Mouse (Mus musculus): ENCODE measurements around the gene Wfs1.
A peak's percentile ranks its signal among the peaks of the same experiment; 100 is the strongest.
"Not testable (repeated sequence)": the region's sequence is repeated elsewhere in the genome, so short reads cannot be mapped to it uniquely, and the experiment has no call there.

Gene Wfs1

DNA sequence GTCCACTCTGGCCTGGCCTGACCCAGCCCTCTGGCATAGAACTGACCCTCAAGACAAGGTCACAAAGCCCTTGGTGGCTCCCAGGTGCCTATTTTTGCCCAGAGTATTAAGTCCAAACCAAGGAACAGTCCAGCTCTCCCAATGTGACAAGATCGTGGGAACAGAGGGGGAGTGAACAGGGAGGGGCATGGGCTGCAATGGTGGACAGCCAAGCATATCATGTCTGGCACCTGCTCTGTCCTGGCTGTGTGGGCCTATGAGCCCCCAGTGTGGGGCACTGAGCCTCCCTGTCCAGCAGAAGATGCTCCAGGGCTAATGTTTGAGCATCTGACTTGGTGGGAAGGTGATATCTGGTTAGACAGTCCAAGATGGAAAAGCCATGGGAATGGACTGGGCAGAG lies 2.4 kb downstream of the Wfs1 start:
- no peak for DNase-seq (ENCODE audit: low spot score)

DNA sequence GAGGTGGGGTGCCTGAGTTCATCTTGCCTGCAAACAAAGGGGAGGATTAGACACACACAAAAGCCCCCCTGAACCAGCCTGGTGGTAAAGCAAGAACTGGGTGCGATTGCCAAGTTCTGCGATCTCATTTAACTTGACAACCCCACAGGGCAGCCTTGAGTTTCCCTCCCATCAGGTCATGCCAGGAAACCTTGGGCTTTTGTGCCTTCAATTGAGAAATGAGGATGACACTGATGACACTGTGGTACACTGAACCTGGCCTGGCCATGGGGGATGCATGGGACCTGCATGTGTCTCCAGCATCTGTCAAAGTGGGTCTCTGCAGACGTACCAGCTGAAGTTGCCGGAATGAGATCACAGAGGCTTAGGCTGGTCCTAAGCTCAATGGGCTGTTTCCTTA lies 6.7 kb downstream of the Wfs1 start:
- DNase-seq (ENCODE audit: low spot score) = no peak

DNA sequence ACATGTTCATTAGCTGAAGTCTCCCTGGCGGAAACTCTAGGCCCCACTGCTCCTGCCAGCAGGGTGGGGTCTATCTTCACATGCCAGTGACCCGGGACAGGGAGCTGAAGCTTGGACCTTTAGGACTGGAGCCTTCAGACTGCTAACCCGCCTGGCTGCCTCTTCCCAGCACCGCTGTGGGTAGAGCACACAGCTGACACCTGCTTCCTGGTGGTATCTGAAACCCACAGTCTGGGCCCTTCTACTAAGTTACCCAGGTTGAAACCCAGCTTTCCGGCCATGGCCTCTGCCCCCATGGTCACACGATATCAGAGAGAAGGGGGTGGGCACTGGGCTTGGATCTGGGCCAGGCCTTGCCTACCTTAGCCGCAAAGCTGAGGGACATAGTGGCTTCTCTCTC lies 9.4 kb downstream of the Wfs1 start:
- no peak for DNase-seq (ENCODE audit: low spot score)

DNA sequence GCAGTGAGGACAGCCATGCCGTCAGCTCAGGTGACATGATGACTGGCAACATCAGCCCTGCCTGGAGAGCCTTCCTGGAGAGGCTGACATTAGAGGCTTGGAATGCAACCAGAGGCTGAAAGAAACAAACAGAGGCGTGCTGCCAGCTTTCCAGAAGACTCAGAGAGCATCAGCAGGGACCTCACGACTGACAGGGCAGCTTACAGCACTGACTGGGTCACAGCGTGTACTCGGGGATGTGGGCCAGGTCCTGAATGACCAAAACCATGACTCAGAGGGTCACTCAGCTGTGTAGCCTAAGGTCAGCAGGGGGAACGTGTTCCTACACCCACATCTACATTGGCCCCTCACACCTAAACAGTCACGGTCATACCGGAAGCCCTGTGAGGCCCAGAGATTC lies 10.0 kb downstream of the Wfs1 start:
- DNase-seq (ENCODE audit: low spot score) = no peak

DNA sequence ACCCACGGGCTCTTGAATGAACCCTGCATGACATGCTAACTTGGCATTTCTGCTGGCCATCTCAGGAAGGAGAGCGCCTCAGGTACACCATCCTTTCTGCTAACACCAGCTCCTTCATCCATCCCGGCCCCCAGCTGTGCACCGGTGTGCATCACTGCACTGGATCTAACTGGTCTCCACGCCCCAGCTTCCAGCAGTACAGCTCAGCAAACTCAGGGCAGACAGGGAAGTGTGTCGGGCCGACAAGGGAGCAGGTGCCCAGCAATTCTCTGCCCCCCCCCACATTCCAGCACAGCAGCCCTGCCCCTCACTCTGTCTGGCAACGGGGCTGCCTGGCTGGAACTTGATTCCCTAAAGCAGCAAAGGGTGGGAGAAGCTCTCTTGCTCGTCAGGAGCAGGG lies 11.2 kb downstream of the Wfs1 start:
- no peak for DNase-seq (ENCODE audit: low spot score)

DNA sequence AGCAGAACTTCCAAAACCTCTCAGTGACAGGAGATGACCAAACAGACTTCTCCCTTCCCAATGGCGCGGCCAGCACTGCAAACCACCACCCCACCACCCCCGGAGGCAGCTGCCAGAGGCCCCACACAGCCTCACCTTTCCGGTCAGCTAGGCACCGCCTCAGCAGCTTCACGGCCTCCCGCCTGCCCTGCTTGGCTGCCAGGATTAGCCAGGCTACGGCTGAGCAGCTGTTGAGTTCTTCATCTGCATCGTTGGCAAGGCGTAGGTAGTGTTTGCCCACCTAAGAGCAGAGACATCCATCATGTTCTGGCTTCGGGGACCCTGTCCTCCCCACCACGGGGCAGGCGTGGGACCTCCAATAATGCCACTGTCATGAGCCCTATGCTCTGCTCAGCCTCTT lies 13.7 kb downstream of the Wfs1 start:
- DNase-seq (ENCODE audit: low spot score) = no peak

DNA sequence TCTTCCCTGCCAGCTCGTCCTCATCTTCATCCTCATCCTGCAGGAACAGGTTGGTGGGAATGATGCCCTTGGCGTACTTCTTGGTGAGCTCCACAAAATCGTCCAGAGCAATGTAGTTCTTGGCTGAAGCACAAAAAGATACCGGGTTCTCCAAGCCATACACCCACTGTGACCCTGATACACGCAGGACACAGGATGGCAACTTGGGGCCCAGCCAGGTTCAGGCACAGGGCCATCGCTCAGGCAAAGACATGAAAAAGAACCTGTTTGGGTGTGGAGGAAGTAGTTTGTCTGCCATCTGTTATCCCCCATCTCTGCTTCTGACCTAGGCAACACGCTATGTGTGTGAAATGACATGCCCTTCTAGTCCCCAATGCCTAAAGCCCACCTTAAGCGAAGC lies 17.4 kb downstream of the Wfs1 start:
- no peak for DNase-seq (ENCODE audit: low spot score)

DNA sequence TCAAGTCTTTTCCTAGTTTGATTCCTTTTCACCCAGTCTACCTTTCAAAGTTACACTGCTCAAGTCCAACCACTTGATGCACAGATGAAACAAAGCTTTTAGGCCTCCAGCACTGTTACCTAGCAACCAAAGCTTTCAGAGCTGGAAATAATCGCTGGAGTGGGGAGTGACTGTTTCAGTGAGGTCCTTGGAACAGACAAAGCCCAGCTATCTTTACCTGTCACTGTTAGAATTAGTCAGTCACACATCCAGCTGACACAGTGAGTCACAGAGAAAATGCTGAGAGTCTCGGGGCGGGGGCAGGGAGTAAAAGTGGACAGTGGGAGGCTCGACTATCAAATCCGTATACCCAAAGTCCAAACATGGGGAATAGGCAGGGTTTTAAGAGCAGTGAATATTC lies 28.5 kb downstream of the Wfs1 start:
- no peak for DNase-seq (ENCODE audit: low spot score)

DNA sequence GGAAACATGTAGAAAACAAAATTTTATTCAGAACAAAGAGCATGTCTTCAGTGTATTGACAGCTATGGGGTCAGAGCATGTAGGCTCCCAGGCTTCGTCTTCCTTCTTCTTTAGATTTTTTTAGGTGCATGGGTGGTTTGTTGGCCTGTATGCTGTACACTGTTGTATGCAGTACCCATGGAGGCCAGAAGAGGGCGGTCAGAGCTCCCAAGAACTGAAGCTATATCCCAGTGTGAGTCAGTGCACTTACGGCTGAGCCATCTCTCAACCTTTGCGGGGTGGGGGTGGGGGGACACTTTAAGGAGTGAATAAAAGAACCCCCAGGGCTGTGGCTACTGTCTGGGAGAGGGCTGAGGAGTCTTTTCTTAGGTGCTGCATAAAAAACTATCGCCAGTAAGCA lies 30.2 kb downstream of the Wfs1 start:
- peak; percentile 58 for DNase-seq (ENCODE audit: low spot score)

DNA sequence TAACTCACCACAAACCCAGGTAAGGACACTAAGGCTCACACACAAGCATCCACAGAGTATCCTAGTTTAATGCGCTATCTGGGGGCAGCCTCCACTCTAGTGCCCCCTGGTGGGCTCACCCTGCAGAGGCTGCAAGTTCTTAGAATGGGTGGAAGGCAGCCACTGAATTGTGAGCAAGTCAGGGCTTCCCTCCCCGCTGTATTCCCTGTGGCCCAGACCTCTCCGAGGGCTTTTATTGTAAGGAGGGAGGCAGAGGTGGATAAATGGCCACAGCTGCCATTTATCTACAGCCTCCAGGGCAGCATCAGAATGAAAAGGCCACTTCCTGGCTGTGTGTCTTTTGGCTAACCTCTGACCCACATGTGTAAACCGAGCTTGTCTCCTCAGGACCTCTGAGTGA lies 33.6 kb downstream of the Wfs1 start:
- DNase-seq (ENCODE audit: low spot score) = no peak

DNA sequence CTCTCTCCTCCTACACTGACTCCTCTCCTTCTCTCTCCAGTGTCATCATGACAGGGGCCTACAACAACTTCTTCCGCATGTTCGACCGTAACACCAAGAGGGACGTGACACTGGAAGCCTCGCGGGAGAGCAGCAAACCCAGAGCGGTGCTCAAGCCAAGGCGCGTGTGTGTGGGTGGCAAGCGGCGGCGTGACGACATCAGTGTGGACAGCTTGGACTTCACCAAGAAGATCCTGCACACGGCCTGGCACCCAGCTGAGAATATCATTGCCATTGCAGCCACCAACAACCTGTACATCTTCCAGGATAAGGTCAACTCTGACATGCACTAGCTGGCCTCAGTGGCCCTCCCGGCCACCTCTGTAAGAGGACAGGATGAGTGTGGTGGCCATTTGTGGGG lies 36.7 kb downstream of the Wfs1 start:
- DNase-seq (ENCODE audit: low spot score) = no peak

DNA sequence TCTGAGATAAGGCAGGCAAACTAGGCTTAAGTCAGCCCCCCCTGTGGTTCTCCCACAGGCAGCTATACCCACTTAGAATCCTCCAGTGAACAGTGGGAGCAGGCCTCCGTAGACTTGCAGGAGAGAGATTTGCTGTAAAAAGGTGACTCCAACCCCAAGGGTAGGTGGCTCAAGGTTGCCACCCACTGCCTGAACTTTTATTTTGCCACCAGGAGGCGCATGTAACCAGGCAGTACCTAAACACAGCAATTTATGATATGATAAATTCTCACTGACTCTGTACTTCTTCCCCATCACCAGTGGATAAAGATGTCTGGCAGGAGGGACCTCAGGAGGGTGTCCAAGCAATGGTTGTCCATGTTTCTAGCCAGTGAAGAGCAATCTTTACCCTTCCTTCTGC lies 38.1 kb downstream of the Wfs1 start:
- DNase-seq (ENCODE audit: low spot score) = no peak

DNA sequence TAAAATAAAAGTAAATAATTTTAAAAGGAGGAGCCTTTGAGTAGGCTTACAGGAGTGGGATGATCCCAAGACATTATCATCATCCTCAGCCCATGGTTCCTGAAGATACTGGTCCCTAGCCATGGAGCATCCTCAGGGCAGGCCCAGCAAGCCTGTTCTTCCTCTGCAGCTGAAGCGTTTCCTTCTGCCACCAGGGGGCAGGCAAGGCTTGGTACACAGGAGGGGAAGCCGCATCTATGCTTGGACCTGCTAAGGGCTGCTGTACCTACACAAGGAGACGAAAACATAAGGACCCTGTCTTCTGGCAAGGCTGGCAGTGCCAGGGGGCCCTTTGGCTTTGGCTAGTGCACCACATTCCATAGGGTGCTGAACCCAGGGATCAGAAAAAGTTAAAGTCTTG lies 40.2 kb downstream of the Wfs1 start:
- DNase-seq (ENCODE audit: low spot score) = peak; percentile 78

DNA sequence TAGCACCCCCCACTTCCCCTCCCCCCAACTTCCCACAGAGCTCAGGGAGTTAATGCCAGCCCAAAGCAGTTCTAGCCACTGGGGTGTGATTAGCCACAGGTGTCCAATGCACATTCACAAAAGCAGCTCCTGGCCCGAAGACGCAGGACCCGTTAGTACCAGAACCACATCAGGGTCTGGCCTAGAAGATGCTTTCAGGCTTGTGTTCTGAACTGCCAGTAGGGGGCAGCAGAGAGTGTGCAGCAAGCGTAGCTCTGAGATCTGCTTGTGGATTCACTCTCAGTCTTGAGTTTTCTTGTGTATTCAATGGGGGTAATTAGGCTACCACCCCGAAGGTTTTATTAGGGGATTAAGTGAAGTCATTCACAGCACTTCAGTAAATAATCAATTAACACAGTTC lies 42.6 kb downstream of the Wfs1 start:
- DNase-seq (ENCODE audit: low spot score) = peak; percentile 64

DNA sequence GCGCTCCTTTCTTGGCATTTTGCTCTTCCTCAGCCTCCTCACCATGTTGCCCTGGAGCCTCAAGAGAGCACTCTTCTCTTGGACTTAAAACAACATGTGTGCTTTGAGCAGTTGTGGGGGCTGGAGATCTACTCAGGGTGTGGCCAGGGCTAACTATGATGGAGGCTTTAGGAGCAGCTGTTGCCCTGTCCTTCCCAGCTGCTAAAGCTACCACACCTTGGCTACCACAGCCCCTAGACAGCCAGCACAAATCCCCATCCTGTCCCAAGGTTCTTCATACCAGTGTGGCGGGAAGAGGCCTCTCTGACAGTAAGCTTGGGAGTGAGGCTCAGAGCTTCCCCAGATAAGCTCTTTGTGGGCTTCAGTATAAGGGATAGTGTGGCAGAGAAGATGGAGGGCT lies 43.3 kb downstream of the Wfs1 start:
- DNase-seq (ENCODE audit: low spot score) = no peak

DNA sequence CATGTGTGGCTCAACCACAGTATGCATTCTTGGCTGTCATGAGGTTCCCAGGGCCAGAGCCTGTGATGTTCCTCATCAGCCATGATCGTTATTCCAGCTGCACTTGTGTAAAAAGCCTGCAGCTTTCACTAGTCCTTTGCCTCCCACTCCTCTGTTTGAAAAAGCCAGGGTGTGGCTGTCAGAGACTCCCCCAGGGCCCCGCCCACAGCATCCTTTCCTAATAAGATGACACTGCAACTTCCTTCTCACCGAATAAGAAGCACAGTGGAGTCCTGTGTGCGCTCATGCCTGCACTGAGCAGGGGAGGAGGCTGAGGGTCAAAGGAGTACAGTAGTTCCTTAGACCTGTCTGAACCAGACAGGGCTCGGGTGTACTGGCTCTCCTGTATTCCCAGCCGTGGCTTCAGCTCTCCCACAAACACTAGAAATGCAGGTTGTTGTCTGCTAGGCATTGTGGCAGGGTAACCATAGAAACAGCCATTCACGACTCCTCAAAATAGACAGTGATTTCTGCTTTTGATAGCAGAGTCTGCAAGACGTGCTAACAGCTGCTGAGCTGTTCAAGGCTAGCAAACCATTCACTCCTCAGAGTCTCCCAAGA lies 43.8 kb downstream of the Wfs1 start:
- DNase-seq (ENCODE audit: low spot score) = no peak

DNA sequence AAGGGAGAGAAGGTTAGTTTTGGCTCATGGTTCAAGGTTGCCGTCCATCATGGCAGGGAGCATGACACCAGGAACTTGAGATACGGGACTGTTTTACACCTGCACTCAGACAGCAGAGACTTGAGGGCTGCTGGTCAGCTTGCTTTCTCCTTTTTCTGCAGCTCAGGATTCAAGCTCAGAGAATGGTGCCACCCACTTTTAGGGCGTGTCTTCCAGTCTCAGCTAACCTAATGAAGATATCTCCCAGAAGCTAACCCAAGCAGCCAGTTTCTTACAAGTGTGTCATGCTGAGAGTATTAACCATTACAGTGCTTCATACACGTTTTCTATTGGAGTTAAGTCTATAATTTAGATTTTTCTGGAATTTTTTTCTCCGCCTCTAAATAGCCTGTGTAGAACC lies 44.5 kb downstream of the Wfs1 start:
- DNase-seq (ENCODE audit: low spot score) = no peak

DNA sequence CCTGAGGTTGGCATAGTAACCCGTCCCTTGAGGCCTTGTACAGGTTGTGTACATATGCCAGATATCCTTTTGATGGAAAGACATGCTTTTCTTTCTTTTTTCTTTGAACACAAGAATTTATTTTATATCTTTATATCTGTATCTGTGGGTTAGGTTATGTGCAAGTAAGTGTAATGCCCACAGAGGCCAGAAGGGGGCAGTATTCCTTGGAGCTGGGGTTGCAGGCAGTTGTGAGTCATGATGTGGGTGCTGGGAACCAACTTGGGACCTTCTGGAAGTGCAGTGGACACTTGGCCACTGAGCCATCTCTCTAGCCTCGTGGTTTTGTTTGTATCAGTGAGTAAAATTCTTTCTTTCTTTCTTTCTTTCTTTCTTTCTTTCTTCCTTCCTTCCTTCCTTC lies 46.6 kb downstream of the Wfs1 start:
- no peak for DNase-seq (ENCODE audit: low spot score)

DNA sequence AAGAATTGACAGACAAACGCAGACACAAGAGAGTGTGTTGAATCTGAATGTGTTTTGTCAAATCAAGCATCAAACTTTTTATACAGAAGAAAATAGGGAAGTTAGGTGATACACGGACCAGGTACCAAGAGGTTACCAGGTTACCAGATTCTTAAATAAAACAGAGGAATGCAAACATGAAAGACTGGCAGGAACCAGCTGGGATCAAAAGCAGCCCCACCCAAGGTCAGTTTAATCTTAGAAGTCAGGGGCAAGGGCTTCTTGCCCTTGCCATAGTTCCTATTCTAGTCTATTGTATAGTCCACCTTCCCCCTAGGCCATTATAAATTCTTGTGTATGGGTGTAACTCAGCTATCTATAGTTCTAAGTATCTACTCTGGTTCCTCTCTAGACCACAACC lies 50.0 kb downstream of the Wfs1 start:
- DNase-seq (ENCODE audit: low spot score) = not testable (repeated sequence)

DNA sequence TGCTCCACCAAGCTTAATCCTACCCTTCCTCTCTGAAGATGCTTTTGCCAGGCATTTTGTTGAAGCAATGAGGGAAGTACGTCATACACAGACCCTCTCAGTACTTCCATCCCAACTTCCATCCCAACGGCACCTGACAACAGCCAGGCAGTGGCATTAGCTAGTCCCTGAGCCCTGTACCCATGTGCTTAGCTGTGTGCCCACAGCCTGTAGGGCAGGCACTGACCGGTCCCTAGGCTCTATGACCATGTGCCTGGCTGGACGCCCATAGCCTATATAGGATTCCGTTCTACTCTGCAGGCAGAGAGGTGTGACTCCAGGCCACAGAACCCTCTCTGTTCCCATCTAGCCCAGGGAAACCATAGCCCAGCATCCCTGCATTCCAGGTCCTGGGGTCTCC lies 51.0 kb downstream of the Wfs1 start:
- no peak for DNase-seq (ENCODE audit: low spot score)

DNA sequence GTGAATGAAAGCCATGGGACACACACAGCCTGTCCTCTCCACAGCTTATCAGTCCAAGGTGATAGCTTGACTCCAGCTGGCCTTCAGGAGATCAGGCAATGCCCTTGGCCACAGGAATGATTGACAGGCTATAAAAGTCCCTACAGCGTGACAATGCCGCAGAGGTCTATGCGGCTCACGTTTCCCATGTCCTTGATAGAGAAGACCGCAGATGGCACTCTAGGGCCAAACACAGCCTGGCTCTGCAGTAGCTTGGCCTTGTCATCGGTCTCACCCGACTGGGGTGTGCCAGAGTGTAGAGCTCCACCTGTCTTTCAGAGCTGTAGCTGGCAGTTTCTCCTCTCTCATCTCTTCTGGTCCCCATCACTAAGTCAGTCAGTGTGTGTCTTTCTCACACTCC lies 52.5 kb downstream of the Wfs1 start:
- DNase-seq (ENCODE audit: low spot score) = no peak

DNA sequence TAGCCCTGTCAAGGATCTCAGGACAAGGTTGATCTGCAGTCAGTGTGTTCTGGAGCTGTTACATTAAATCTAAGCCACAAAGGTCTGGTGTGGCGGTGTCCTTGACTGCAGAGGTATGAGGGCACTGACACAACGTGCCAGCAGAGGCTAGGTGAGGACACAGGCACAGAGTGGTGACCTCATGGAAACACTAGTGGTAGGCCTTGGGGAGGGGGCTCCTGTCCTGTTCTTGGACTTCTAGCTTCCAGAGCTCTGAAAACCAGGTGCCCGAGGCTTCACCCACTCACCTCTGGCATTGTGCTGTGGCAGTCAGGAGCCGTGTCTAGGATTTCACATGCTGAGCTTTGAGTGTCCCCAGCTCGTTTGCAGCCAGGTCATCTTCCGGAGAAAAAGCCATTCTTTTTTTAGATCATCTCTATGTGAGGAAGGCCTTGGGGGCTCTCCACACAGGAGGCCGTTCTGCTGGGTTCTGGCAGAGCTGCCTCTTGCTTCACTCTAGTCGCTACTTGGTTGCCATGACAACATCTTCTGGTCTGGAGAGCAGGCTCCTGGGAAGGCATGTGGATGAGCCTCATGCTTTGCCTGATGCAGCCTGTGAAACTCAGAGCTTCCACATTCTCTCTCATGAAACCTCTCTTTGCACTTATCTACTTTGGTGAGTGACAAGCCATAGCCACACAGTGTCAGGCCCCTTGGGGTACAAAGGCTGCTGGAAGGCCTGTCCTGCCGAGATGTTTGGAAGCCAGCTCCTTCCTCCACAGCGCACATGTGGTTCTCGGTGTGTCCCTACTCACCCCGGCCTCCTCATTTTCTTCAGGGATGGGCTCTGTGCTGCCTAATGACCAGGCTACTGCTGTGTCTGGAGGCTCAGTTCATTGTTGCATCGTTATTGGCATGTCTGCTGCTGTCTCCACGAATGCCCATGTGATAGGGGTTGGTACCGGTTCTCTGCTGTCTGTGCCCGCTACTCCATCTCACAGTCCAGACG lies 53.2 kb downstream of the Wfs1 start:
- DNase-seq (ENCODE audit: low spot score) = no peak

DNA sequence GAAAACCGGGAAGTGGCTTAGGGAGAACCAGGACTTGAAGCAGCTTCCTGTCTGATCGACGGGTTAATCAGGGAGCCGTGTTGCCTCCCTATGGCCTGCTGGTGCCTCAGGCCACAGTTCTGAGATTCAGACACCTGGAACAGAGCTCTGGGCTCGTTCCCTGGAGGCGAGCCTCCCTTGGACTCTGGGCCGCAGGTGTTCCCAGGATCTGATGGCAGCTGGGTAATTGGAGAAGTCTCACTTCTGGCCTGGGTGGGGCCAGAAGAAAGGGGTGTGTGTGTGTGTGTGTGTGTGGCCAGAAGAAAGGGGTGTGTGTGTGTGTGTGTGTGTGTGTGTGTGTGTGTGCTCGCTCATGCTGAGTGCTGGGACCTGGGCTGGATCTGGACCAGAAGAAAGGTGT lies 55.6 kb downstream of the Wfs1 start:
- DNase-seq (ENCODE audit: low spot score) = no peak

DNA sequence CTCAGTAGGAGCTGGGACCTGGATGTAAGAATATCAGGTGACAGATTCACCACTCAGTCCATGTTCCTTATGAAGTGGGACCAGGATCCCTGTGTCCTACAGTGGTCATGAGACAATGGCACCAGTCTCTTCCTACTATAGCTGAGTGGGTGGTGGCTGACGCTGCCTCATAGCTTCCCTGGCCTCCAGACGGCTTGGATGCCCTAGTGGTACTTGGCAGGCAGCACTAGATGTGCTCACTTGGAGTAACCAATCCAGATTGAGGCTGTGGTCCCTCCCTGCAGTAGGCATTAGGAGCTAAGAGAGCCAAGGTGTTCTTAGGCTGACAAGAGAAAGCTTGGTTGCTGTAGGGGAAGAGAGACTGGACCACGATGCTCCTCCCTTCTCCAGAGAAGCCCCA lies 59.6 kb downstream of the Wfs1 start:
- no peak for DNase-seq (ENCODE audit: low spot score)
